ENCODE assay signal across 10 mouse cellular contexts in genomic region chr1:179666971-179667370, GRCm38 (mm10). TPM values are rescaled to one million over a fixed set of nuclear protein-coding genes. Genes with fewer than 3 reads are reported as not detected.
DNase-seq lines count a peak whose midpoint lies in the region; ATAC-seq lines count a peak whose summit lies in the region.
"Had no signal": no experiment of that assay in that cellular context is flagged by ENCODE, and none has a peak within 500 bp of the region (broad histone marks: within the 10 kb centered on the region; RNA-seq: fewer than 3 reads in every experiment).

No protein-coding gene starts in this region.

- H3K4me1 ChIP-seq in intestine, embryonic 15.5 days (replicated peaks), result 0 out of 2 replicates have a peak, but pooled peaks cover 4% of the 10 kb centered on the region
- peaks cover 6% of the 10 kb centered on the region for H3K4me1 ChIP-seq in intestine, embryonic 16.5 days (ENCODE audit: control insufficient read depth, insufficient read depth, low read length)
- peaks cover 12% of the 10 kb centered on the region for H3K4me1 ChIP-seq in embryonic facial prominence, embryonic 13.5 days
- H3K4me1 ChIP-seq in midbrain, embryonic 13.5 days (replicated peaks), result peaks cover 24% of the 10 kb centered on the region
- H3K4me1 ChIP-seq in liver, embryonic 12.5 days, result peaks cover 17% of the 10 kb centered on the region

- H3K4me2 ChIP-seq in intestine, embryonic 15.5 days (replicated peaks), result peak overlapping the region; percentile 84; the same call in 1 of the 2 replicates
- H3K4me2 ChIP-seq in intestine, embryonic 16.5 days (ENCODE audit: low read depth, low read length), result no peak overlapping the region
- H3K4me2 ChIP-seq in embryonic facial prominence, embryonic 13.5 days, result peak overlapping the region; percentile 72
- H3K4me2 ChIP-seq in midbrain, embryonic 13.5 days (replicated peaks), result peak overlapping the region; percentile 71
- H3K4me2 ChIP-seq in liver, embryonic 12.5 days, result no peak overlapping the region

- ATAC-seq in intestine, embryonic 15.5 days, result no peak
- ATAC-seq in intestine, embryonic 16.5 days, result no peak
- no peak for ATAC-seq in embryonic facial prominence, embryonic 13.5 days (ENCODE audit: insufficient number of reproducible peaks, insufficient read depth, low FRiP score, low TSS enrichment, low read depth)
- no peak for ATAC-seq in midbrain, embryonic 13.5 days
- no peak for ATAC-seq in liver, embryonic 12.5 days

- peaks cover 3% of the 10 kb centered on the region; the same call in 1 of the 2 replicates for H3K36me3 ChIP-seq in intestine, embryonic 15.5 days
- H3K36me3 ChIP-seq in intestine, embryonic 16.5 days (ENCODE audit: control insufficient read depth, insufficient read depth, low read length), result no peaks in the 10 kb centered on the region
- 0 out of 2 replicates have a peak, but pooled peaks cover 9% of the 10 kb centered on the region for H3K36me3 ChIP-seq in embryonic facial prominence, embryonic 13.5 days
- H3K36me3 ChIP-seq in midbrain, embryonic 13.5 days, result peaks cover 6% of the 10 kb centered on the region; the same call in 1 of the 2 replicates
- no peaks in the 10 kb centered on the region for H3K36me3 ChIP-seq in liver, embryonic 12.5 days

- H3K9me3 ChIP-seq in intestine, embryonic 15.5 days, result no peaks in the 10 kb centered on the region
- H3K9me3 ChIP-seq in intestine, embryonic 16.5 days (ENCODE audit: control insufficient read depth, low read length), result no peaks in the 10 kb centered on the region
- no peaks in the 10 kb centered on the region for H3K9me3 ChIP-seq in embryonic facial prominence, embryonic 13.5 days
- H3K9me3 ChIP-seq in midbrain, embryonic 13.5 days, result no peaks in the 10 kb centered on the region
- H3K9me3 ChIP-seq in liver, embryonic 12.5 days (replicated peaks), result no peaks in the 10 kb centered on the region
- H3K9me3 ChIP-seq: G1E had no signal

- H3K27me3 ChIP-seq in intestine, embryonic 15.5 days (replicated peaks), result no peaks in the 10 kb centered on the region
- no peaks in the 10 kb centered on the region for H3K27me3 ChIP-seq in intestine, embryonic 16.5 days (replicated peaks; ENCODE audit: control insufficient read depth, insufficient read depth, low read length)
- H3K27me3 ChIP-seq in embryonic facial prominence, embryonic 13.5 days, result no peaks in the 10 kb centered on the region
- no peaks in the 10 kb centered on the region for H3K27me3 ChIP-seq in midbrain, embryonic 13.5 days
- H3K27me3 ChIP-seq in liver, embryonic 12.5 days (replicated peaks), result peaks cover 37% of the 10 kb centered on the region

- H3K9ac ChIP-seq in intestine, embryonic 15.5 days, result no peak overlapping the region
- no peak overlapping the region for H3K9ac ChIP-seq in intestine, embryonic 16.5 days (ENCODE audit: low read depth, low read length)
- H3K9ac ChIP-seq in embryonic facial prominence, embryonic 13.5 days, result peak overlapping the region; percentile 49
- no peak overlapping the region for H3K9ac ChIP-seq in midbrain, embryonic 13.5 days (replicated peaks)
- H3K9ac ChIP-seq in liver, embryonic 12.5 days, result no peak overlapping the region

- DNase-seq in embryo, embryonic 9.5 days (ENCODE audit: extremely low spot score), result peak; percentile 17
- no peak for DNase-seq in embryo, embryonic 10 days (ENCODE audit: low spot score)
- DNase-seq in right cerebral cortex, postnatal 4 days, result no peak
- DNase-seq: gastrocnemius, postnatal 14 days had no signal

- 83% methylated on average over 2 of the region's 2 CpGs for WGBS in intestine, embryonic 15.5 days
- WGBS in intestine, embryonic 16.5 days, result 74% methylated on average over 2 of the region's 2 CpGs
- WGBS in embryonic facial prominence, embryonic 13.5 days, result 61% methylated on average over 2 of the region's 2 CpGs
- 46% methylated on average over 2 of the region's 2 CpGs for WGBS in midbrain, embryonic 13.5 days
- WGBS in liver, embryonic 12.5 days (ENCODE audit: insufficient replicate concordance), result 66% methylated on average over 2 of the region's 2 CpGs

- H3K27ac ChIP-seq in intestine, embryonic 15.5 days, result no peak overlapping the region
- no peak overlapping the region for H3K27ac ChIP-seq in intestine, embryonic 16.5 days (ENCODE audit: low read length)
- no peak overlapping the region for H3K27ac ChIP-seq in embryonic facial prominence, embryonic 13.5 days
- H3K27ac ChIP-seq in midbrain, embryonic 13.5 days, result 0 out of 2 replicates have a peak overlapping the region, but pooled peaks have one; percentile 90
- no peak overlapping the region for H3K27ac ChIP-seq in liver, embryonic 12.5 days

- H3K4me3 ChIP-seq in intestine, embryonic 15.5 days (replicated peaks), result no peak overlapping the region
- no peak overlapping the region for H3K4me3 ChIP-seq in intestine, embryonic 16.5 days (ENCODE audit: low read length)
- H3K4me3 ChIP-seq in embryonic facial prominence, embryonic 13.5 days, result no peak overlapping the region
- H3K4me3 ChIP-seq in midbrain, embryonic 13.5 days (replicated peaks), result peak overlapping the region; percentile 88; the same call in 1 of the 2 replicates
- no peak overlapping the region for H3K4me3 ChIP-seq in liver, embryonic 12.5 days

RNA-seq across cellular contexts. Expression of gene Sccpdh, which starts 1.0 kb away (rescaled TPM):
- polyA plus RNA-seq in intestine, embryonic 15.5 days (2015; fragmentation: Nextera tagmentation; extraction: Ambion mirVana), result 45.1 and 51.8 TPM in 2 replicates
- polyA plus RNA-seq in intestine, embryonic 16.5 days (2015; fragmentation: Nextera tagmentation; extraction: Ambion mirVana), result 47.1 and 49.8 TPM in 2 replicates
- 64.1 and 67.0 TPM in 2 replicates for polyA plus RNA-seq in embryonic facial prominence, embryonic 13.5 days (2015; fragmentation: Nextera tagmentation; extraction: Ambion mirVana)
- polyA plus RNA-seq in midbrain, embryonic 13.5 days (2015; fragmentation: Nextera tagmentation; extraction: Ambion mirVana), result 114 and 126 TPM in 2 replicates
- 14.5 and 14.8 TPM in 2 replicates for polyA plus RNA-seq in liver, embryonic 12.5 days (2016; fragmentation: Nextera tagmentation; extraction: Ambion mirVana)

Comparison
In these comparisons a context has a peak if more than half of its experiments do, and no peak if none do; other contexts are left out.
1. H3K4me2 ChIP-seq: peak in intestine, embryonic 15.5 days (single experiment), embryonic facial prominence, embryonic 13.5 days (single experiment) and midbrain, embryonic 13.5 days (single experiment); none in intestine, embryonic 16.5 days (single experiment) and liver, embryonic 12.5 days (single experiment).